Mouse (Mus musculus) MEL (cell line): ENCODE data around the gene Polr2l.

Source experiments
- CTCF ChIP-seq, 3 experiments: IDR thresholded peaks in 2 of 3; conservative IDR thresholded peaks in 1 of 3; 2 replicates each; pipeline ENCODE4 v1.5.1; 2011 to 2012; ENCODE audit warnings: low read length in 3 of 3, low read depth in 2 of 3, mild to moderate bottlenecking in 2 of 3, improper control_type of control experiment in 1 of 3, inconsistent platforms in 1 of 3, mixed read lengths in 1 of 3, moderate library complexity in 1 of 3; ENCODE audit not compliant: control insufficient read depth in 1 of 3, insufficient read depth in 1 of 3, poor library complexity in 1 of 3, severe bottlenecking in 1 of 3
- EP300 ChIP-seq, 2 experiments: IDR thresholded peaks; 2 replicates each; pipeline ENCODE4 v1.6.1; 2011; ENCODE audit warnings: improper control_type of control experiment in 2 of 2, low read length in 2 of 2, low read depth in 1 of 2, mild to moderate bottlenecking in 1 of 2
- ETS1 ChIP-seq: IDR thresholded peaks from 2 replicates; pipeline ENCODE4 v1.6.1; 2012; ENCODE audit warnings: low read depth, mild to moderate bottlenecking, inconsistent platforms, low read length, improper control_type of control experiment, moderate library complexity
- GABPA ChIP-seq: IDR thresholded peaks from 2 replicates; pipeline ENCODE4 v1.6.1; 2012; ENCODE audit warnings: low read depth, mild to moderate bottlenecking, inconsistent platforms, low read length, improper control_type of control experiment, moderate library complexity
- GATA1 ChIP-seq: IDR thresholded peaks from 2 replicates; pipeline ENCODE4 v1.6.1; 2011; ENCODE audit warnings: low read depth, low read length, improper control_type of control experiment
- JUND ChIP-seq: IDR thresholded peaks from 2 replicates; pipeline ENCODE4 v1.6.1; 2011; ENCODE audit warnings: low read depth, mild to moderate bottlenecking, improper control_type of control experiment, low read length
- MAX ChIP-seq: IDR thresholded peaks from 2 replicates; pipeline ENCODE4 v1.6.1; 2011; ENCODE audit warnings: low read length, improper control_type of control experiment
- NELFE ChIP-seq: IDR thresholded peaks from 2 replicates; pipeline ENCODE4 v1.6.1; 2011; ENCODE audit warnings: low read depth, low read length, improper control_type of control experiment
- POLR2A ChIP-seq, 2 experiments: IDR thresholded peaks; 2 replicates each; pipeline ENCODE4 v1.6.1; 2011 to 2012; ENCODE audit warnings: low read length in 2 of 2, mild to moderate bottlenecking in 2 of 2, control low read depth in 1 of 2, improper control_type of control experiment in 1 of 2, low read depth in 1 of 2, moderate library complexity in 1 of 2; ENCODE audit not compliant: control insufficient read depth in 1 of 2, insufficient read depth in 1 of 2, poor library complexity in 1 of 2
- POLR2AphosphoS2 ChIP-seq: IDR thresholded peaks from 2 replicates; pipeline ENCODE4 v1.6.1; 2011; ENCODE audit warnings: low read length, improper control_type of control experiment
- ZKSCAN1 ChIP-seq: IDR thresholded peaks from 2 replicates; pipeline ENCODE4 v1.6.1; 2012; ENCODE audit warnings: low read depth, mild to moderate bottlenecking, inconsistent platforms, low read length, improper control_type of control experiment, moderate library complexity

- no peak for TF ChIP-seq EP300 (IDR thresholded peaks at IDR 0.05; ENCODE audit: low read depth in 1 of 2, low read length in 2 of 2)
- TF ChIP-seq POLR2A (IDR thresholded peaks at IDR 0.05; ENCODE audit: control insufficient read depth in 1 of 2, insufficient read depth in 1 of 2, low read depth in 1 of 2, low read length in 2 of 2, poor library complexity in 1 of 2): peak in 1 of 2 experiments; percentile 19; a peak in 1 of 4 replicates
- no peak for TF ChIP-seq CTCF (IDR thresholded peaks at IDR 0.05 in 2 of 3, conservative IDR thresholded peaks at IDR 0.05 in 1 of 3; ENCODE audit: control insufficient read depth in 1 of 3, insufficient read depth in 1 of 3, low read depth in 2 of 3, low read length in 3 of 3, poor library complexity in 1 of 3, severe bottlenecking in 1 of 3)
- no peak for TF ChIP-seq ETS1
- no peak for TF ChIP-seq GATA1
- no peak for TF ChIP-seq JUND
- no peak for TF ChIP-seq ZKSCAN1
- TF ChIP-seq MAX: no peak
- no peak for TF ChIP-seq NELFE
- TF ChIP-seq POLR2AphosphoS2: peak; percentile 17; the same call in 1 of the 2 replicates
- TF ChIP-seq GABPA: no peak
Observed at GRCm38 (mm10) chr7:141472763-141473162, 2.2 kb downstream of the Polr2l start.
